Mouse (Mus musculus) small intestine, adult 2 months (tissue): ENCODE data around the gene Cox19. TPM values are rescaled to one million over a fixed set of nuclear protein-coding genes. Genes with fewer than 3 reads are reported as not detected.

Experiments used
- H3K27ac ChIP-seq: fragments of 200-500 bp; 2 replicates; pipeline ENCODE4 v1.5.1; 2012; ENCODE audit warnings: low read depth, low read length, control low read depth, inconsistent platforms; ENCODE audit not compliant: insufficient read depth
- H3K27me3 ChIP-seq: fragments of 200-500 bp; 2 replicates; pipeline ENCODE4 v1.6.1; 2012; ENCODE audit warnings: mild to moderate bottlenecking, moderate library complexity, low read length, inconsistent platforms; ENCODE audit not compliant: control insufficient read depth, insufficient read depth
- H3K36me3 ChIP-seq: fragments of 200-500 bp; 2 replicates; pipeline ENCODE4 v1.6.1; 2012; ENCODE audit warnings: mild to moderate bottlenecking, low read length, control low read depth, inconsistent platforms; ENCODE audit not compliant: control insufficient read depth, insufficient read depth
- H3K4me1 ChIP-seq: fragments of 200-500 bp; 2 replicates; pipeline ENCODE4 v1.6.1; 2012; ENCODE audit warnings: low read length, inconsistent platforms, mixed read lengths; ENCODE audit not compliant: control insufficient read depth, insufficient read depth, insufficient read length
- H3K4me3 ChIP-seq: fragments of 200-500 bp; 2 replicates; pipeline ENCODE4 v1.5.1; 2012; ENCODE audit warnings: low read depth, mild to moderate bottlenecking, control low read depth, inconsistent platforms, low read length, moderate library complexity
- CTCF ChIP-seq: fragments of 200-500 bp; IDR thresholded peaks from 2 replicates; pipeline ENCODE4 v1.5.1; 2012; ENCODE audit warnings: low read depth, mild to moderate bottlenecking, control low read depth, inconsistent platforms, low read length, moderate library complexity, mixed read lengths; ENCODE audit not compliant: insufficient replicate concordance, insufficient read length; ENCODE audit errors: extremely low read depth
- POLR2A ChIP-seq: fragments of 200-500 bp; IDR thresholded peaks from 2 replicates; pipeline ENCODE4 v1.6.1; 2012; ENCODE audit warnings: low read depth, mild to moderate bottlenecking, control low read depth, inconsistent platforms, low read length, moderate library complexity
- WGBS: fragments of 180-500 bp; shearing (Covaris S2); methylation state at CpG from one replicate; pipeline ENCODE4 v1.1.7; 2018; 5-methylcytosine and 5-hydroxymethylcytosine counted together
- polyA plus RNA-seq: library from polyadenylated mRNA; depleted of rRNA; stranded (reverse); fragments of >200 nt; gene quantifications from 2 replicates; pipeline ENCODE4 v1.2.3, GENCODE M21; 2012

The Cox19 gene
- polyA plus RNA-seq, 1 experiment, result 104 TPM

- Histone ChIP-seq H3K27me3 (no peaks in the 10 kb centered on the region), H3K4me1 (peaks cover 43% of the 10 kb centered on the region), H3K36me3 (peaks cover 13% of the 10 kb centered on the region), H3K27ac (peak overlapping the region; percentile 47; the same call in 1 of the 2 replicates), H3K4me3 (no peak overlapping the region)
- TF ChIP-seq CTCF (no peak), POLR2A (no peak)
- 87% methylated on average over 4 of the region's 4 CpGs for WGBS
These were observed 40.7 kb downstream of the Cox19 start for GRCm38 (mm10) chr5:139310477-139310876.

- no peak for TF ChIP-seq POLR2A
- no peak for TF ChIP-seq CTCF
These were observed 41.3 kb downstream of the Cox19 start for GRCm38 (mm10) chr5:139309946-139310345.

GRCm38 (mm10) chr5:139303646-139304061 is 47.6 kb downstream of the Cox19 start:
- peak overlapping the region; percentile 97 for H3K27ac ChIP-seq

More at GRCm38 (mm10) chr5:139309946-139310345, 41.3 kb downstream of the Cox19 start:
- 57% methylated on average over 3 of the region's 3 CpGs for whole genome bisulfite sequencing
- Histone ChIP-seq H3K36me3 (peaks cover 18% of the 10 kb centered on the region), H3K27ac (peak overlapping the region; percentile 47; the same call in 1 of the 2 replicates), H3K4me3 (no peak overlapping the region), H3K27me3 (no peaks in the 10 kb centered on the region), H3K4me1 (peaks cover 39% of the 10 kb centered on the region)

GRCm38 (mm10) chr5:139302101-139302500 is 49.1 kb downstream of the Cox19 start:
- Histone ChIP-seq H3K27me3 (no peaks in the 10 kb centered on the region), H3K27ac (peak overlapping the region; percentile 97), H3K4me3 (no peak overlapping the region), H3K4me1 (peaks cover 59% of the 10 kb centered on the region), H3K36me3 (peaks cover 32% of the 10 kb centered on the region)
- no peak for TF ChIP-seq CTCF
- TF ChIP-seq POLR2A, result peak; percentile 22; the same call in 1 of the 2 replicates
- WGBS, result 42% methylated on average over 6 of the region's 6 CpGs

More at GRCm38 (mm10) chr5:139303646-139304061, 47.6 kb downstream of the Cox19 start:
- no peak overlapping the region for H3K4me3 ChIP-seq
- H3K4me1 ChIP-seq, result peaks cover 52% of the 10 kb centered on the region
- H3K27me3 ChIP-seq, result no peaks in the 10 kb centered on the region
- H3K36me3 ChIP-seq, result peaks cover 34% of the 10 kb centered on the region
- TF ChIP-seq CTCF, result no peak
- no peak for TF ChIP-seq POLR2A
- 27% methylated on average over 9 of the region's 9 CpGs for WGBS

GRCm38 (mm10) chr5:139297745-139298144 is 53.5 kb downstream of the Cox19 start:
- TF ChIP-seq POLR2A, result no peak
- no peak for TF ChIP-seq CTCF
- peak overlapping the region; percentile 92 for H3K27ac ChIP-seq
- WGBS, result 73% methylated on average over 5 of the region's 5 CpGs
- no peaks in the 10 kb centered on the region for H3K27me3 ChIP-seq
- no peak overlapping the region for H3K4me3 ChIP-seq
- H3K4me1 ChIP-seq, result peaks cover 49% of the 10 kb centered on the region
- H3K36me3 ChIP-seq, result peaks cover 38% of the 10 kb centered on the region

DNA sequence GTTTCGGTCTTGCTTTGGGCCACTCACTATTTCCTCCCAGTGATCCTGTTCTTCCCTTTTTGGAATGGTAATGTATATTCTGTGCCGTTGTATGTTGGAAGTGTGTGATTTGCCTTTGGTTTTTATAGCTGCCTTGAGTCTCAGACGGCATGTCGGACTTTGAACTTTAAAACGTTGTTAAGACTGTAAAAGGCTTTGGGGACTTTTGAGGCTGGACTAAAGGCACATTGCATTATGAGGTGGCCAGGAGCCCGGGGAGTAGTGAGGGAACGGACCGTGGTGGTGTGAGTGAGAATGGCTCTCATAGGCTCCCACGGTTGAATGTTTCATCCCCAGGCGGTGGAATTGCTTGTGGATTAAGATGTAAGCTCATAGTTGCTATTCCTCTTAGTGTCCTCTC is 54.1 kb downstream of the Cox19 start:
- Histone ChIP-seq H3K27me3 (no peaks in the 10 kb centered on the region), H3K27ac (peak overlapping the region; percentile 92), H3K4me1 (peaks cover 44% of the 10 kb centered on the region), H3K36me3 (peaks cover 43% of the 10 kb centered on the region), H3K4me3 (no peak overlapping the region)
- TF ChIP-seq POLR2A (no peak; the same call in 1 of the 2 replicates), CTCF (no peak)
- 27% methylated on average over 10 of the region's 10 CpGs for WGBS

- 83% methylated on average over 2 of the region's 2 CpGs for WGBS
- Histone ChIP-seq H3K4me3 (no peak overlapping the region), H3K4me1 (peaks cover 19% of the 10 kb centered on the region), H3K27me3 (no peaks in the 10 kb centered on the region), H3K27ac (no peak overlapping the region), H3K36me3 (peaks cover 43% of the 10 kb centered on the region)
- TF ChIP-seq POLR2A (no peak), CTCF (no peak)
These were observed 57.1 kb downstream of the Cox19 start for GRCm38 (mm10) chr5:139294089-139294488.
